Mouse (Mus musculus) heart, embryonic 14.5 days (tissue): Measurements from ENCODE around the gene Gm648. TPM values are rescaled to one million over a fixed set of nuclear protein-coding genes. Genes with fewer than 3 reads are reported as not detected.

ENCODE experiments used
- ATAC-seq: fragments of 200-750 bp; cut with Nextera tagmentation; 2 replicates; pipeline ENCODE4 v1.8.0; 2017; ENCODE audit warnings: low read depth, moderate TSS enrichment; ENCODE audit not compliant: insufficient number of reproducible peaks, insufficient read depth, low FRiP score
- H3K27ac ChIP-seq, 2 experiments: fragments of 200-500 bp in 1 of 2; fragments of 300-500 bp in 1 of 2; sonication (generic) in 1 of 2; replicated peaks in 1 of 2; 2 replicates each; pipeline ENCODE4 v1.5.1; 2012 to 2014; ENCODE audit warnings: low read depth in 2 of 2, low read length in 2 of 2, control low read depth in 1 of 2, mild to moderate bottlenecking in 1 of 2, mixed read lengths in 1 of 2; ENCODE audit not compliant: control insufficient read depth in 1 of 2, insufficient read depth in 1 of 2
- H3K27me3 ChIP-seq: fragments of 300-500 bp; sonication (generic); 2 replicates; pipeline ENCODE4 v1.6.1; 2014; ENCODE audit warnings: mild to moderate bottlenecking, low read length, control low read depth; ENCODE audit not compliant: control insufficient read depth, insufficient read depth
- H3K36me3 ChIP-seq: fragments of 300-500 bp; sonication (generic); 2 replicates; pipeline ENCODE4 v1.6.1; 2014; ENCODE audit warnings: mild to moderate bottlenecking, control low read depth, low read length, mixed read lengths; ENCODE audit not compliant: control insufficient read depth, insufficient read depth
- H3K4me1 ChIP-seq, 2 experiments: fragments of 200-500 bp in 1 of 2; fragments of 300-500 bp in 1 of 2; sonication (generic) in 1 of 2; 2 replicates each; pipeline ENCODE4 v1.6.1; 2012 to 2014; ENCODE audit warnings: low read length in 2 of 2, control low read depth in 1 of 2, mixed read lengths in 1 of 2; ENCODE audit not compliant: control insufficient read depth in 2 of 2, insufficient read depth in 2 of 2
- H3K4me2 ChIP-seq: fragments of 300-500 bp; sonication (generic); 2 replicates; pipeline ENCODE4 v1.6.1; 2014; ENCODE audit warnings: mild to moderate bottlenecking, low read length
- H3K4me3 ChIP-seq, 2 experiments: fragments of 200-500 bp in 1 of 2; fragments of 300-500 bp in 1 of 2; sonication (generic) in 1 of 2; 2 replicates each; pipeline ENCODE4 v1.5.1; 2012 to 2014; ENCODE audit warnings: low read length in 2 of 2, mild to moderate bottlenecking in 2 of 2, control low read depth in 1 of 2, low read depth in 1 of 2, moderate library complexity in 1 of 2; ENCODE audit not compliant: control insufficient read depth in 1 of 2, insufficient read depth in 1 of 2
- H3K9ac ChIP-seq: fragments of 300-500 bp; sonication (generic); 2 replicates; pipeline ENCODE4 v1.6.1; 2014; ENCODE audit warnings: mild to moderate bottlenecking, low read length
- H3K9me3 ChIP-seq: fragments of 300-500 bp; sonication (generic); 2 replicates; pipeline ENCODE4 v1.6.1; 2016; ENCODE audit warnings: low read length, control low read depth; ENCODE audit not compliant: control insufficient read depth
- WGBS: fragments of 180-500 bp; shearing (Covaris S2); extraction: QIAGEN DNeasy Blood & Tissue Kit; methylation state at CpG from one replicate; pipeline ENCODE4 v1.1.7; 2014; 5-methylcytosine and 5-hydroxymethylcytosine counted together
- polyA plus RNA-seq: library from polyadenylated mRNA; unstranded; fragments of >200 nt; fragmentation: Nextera tagmentation; extraction: Ambion mirVana; gene quantifications from 2 replicates; pipeline ENCODE4 v1.2.1, GENCODE M21; 2014

Gm648 gene
- polyA plus RNA-seq, result not detected in 2 replicates

DNA sequence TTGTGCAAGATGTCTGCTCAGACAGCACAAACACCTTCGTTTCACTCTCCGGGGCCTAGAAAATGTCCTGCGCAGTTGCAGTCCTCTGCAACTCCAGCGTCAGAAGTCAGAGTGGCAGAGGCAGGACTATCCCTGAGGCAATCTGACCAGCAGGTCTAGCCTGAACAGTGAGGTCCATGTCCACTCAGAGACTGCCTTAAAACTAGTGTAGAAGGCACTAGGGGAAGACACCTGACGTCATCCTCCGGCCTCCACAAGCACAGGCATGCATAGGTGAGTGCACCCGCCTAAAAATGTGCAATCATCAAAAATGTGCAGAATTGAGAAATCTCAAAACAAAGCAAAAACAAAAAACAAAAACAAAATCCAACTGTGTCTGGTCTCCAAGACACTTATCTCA lies at the start of gene Gm648:
Gene Gm648 (minus strand): TSS at position 101 of the 400 bp plus-strand sequence.
- WGBS, result 75% methylated on average over 7 of the region's 7 CpGs
- H3K4me2 ChIP-seq, result no peak within 1 kb of the TSS
- H3K9me3 ChIP-seq, result no peaks in the 10 kb centered on the region
- no peaks in the 10 kb centered on the region for H3K36me3 ChIP-seq
- H3K4me1 ChIP-seq, result no peaks in the 10 kb centered on the region
- H3K4me3 ChIP-seq, result no peak within 1 kb of the TSS
- no peak within 1 kb of the TSS for H3K9ac ChIP-seq
- H3K27me3 ChIP-seq, result no peaks in the 10 kb centered on the region
- no peak within 1 kb of the TSS for H3K27ac ChIP-seq
- ATAC-seq, result no peak

DNA sequence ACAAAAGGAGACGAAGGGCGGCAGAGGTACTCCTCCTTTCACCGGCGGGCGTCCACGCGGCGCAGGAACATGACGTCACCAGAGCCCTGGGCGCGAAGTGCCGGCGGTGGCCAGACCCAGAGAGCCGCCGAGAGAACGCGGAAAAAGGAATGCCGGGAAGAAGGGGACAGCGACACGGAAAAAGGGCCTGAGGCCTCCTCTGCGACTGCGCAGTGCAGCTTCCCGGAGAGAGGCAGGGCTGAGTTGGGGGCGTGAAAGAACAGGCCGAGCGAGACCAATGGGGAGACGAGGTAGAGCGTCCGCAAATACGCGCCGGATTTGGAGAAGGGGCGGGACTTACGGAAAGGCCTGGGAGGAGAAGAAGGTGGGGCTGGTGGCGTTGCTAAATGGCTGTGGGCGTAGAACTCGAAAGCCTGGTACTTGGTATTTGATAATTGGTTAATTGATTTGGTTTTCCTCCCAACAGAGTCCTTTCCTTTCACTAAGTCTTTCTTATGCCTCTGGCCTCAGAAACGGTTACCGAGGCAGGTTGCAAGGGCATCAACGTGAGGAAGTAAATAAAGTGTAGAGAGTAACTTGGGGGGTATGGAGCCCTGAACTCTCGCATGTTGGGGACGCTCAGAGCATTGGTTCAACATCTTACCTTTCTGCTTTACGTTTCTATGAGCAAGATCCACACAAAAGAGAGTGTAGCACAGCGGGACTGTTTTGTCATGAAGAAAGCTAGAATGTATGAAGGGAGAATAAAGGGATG lies 48.7 kb upstream of the Gm648 start, which contains the start of gene Mmgt1:
Gene Mmgt1 (minus strand): TSS at position 183 of the 754 bp plus-strand sequence.
- H3K4me1 ChIP-seq, result peaks cover 0 to 4% of the 10 kb centered on the region in 2 experiments; a peak in 2 of 4 replicates
- peaks cover 12% of the 10 kb centered on the region; the same call in 1 of the 2 replicates for H3K36me3 ChIP-seq
- no peaks in the 10 kb centered on the region for H3K9me3 ChIP-seq
- WGBS, result 18% methylated on average over 44 of the region's 44 CpGs
- peak within 1 kb of the TSS; percentile 72 to 80 for H3K27ac ChIP-seq
- ATAC-seq, result peak; percentile 98
- H3K9ac ChIP-seq, result peak within 1 kb of the TSS; percentile 88
- H3K4me2 ChIP-seq, result peak within 1 kb of the TSS; percentile 65
- peak within 1 kb of the TSS; percentile 75 to 76 for H3K4me3 ChIP-seq
- H3K27me3 ChIP-seq, result no peaks in the 10 kb centered on the region

DNA sequence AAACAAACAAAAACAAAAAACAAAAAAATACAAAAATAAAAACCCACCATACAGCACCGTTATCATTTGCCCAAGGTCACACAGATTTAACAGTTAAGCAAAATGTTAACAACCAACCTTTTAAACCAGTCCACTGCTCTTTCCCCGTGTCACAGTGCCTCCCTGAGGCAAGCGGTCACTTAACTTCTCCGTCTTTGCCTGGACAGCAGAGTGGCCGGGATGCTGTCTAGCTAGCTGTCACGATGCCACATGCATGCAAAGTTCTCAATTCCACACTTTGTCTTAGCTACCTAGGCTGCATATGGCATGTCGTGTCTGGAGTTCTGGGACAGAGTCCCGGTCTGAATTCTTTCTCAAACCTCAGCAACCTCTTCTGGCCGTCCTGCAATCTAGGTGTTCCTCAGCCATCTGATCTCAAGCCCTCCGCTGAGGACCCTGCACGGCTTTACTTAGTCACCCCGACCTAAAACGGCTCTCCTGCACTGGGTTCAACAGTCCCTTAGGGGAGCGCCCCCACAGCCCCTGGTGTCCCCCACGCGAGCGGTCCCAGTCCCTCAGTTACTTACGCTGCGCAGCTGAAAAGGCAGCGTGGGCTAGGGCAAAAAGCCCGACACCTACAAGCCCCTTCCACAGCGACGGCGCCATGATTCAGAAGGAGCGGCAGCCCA lies 47.9 kb upstream of the Gm648 start:
- peaks cover 12% of the 10 kb centered on the region; the same call in 1 of the 2 replicates for H3K36me3 ChIP-seq
- H3K4me3 ChIP-seq, result peak overlapping the region; percentile 75 to 76
- H3K4me1 ChIP-seq, result peaks cover 0 to 4% of the 10 kb centered on the region in 2 experiments; a peak in 2 of 4 replicates
- peak overlapping the region; percentile 72 to 80 for H3K27ac ChIP-seq
- peak overlapping the region; percentile 64 for H3K4me2 ChIP-seq
- ATAC-seq, result no peak
- WGBS, result 16% methylated on average over 25 of the region's 25 CpGs
- H3K9me3 ChIP-seq, result no peaks in the 10 kb centered on the region
- H3K27me3 ChIP-seq, result no peaks in the 10 kb centered on the region
- H3K9ac ChIP-seq, result peak overlapping the region; percentile 88

DNA sequence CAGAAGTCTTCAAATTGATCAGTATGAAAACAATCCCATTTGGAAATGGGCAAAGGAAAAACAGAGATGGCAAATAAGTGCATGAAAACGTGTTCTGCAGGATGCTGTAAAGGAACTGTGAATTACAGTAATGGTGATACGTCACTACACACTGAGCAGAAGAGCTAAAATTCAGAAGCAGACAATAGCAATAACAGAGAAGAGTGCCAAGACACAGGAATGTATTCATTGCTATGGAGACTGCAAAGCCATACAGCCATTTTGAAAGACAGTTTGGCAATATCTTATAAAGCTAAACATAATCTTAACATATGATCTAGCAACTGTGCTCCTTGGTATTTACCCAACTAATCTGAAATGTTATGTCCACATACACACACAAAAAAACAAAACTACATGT lies 28.8 kb upstream of the Gm648 start:
- Histone ChIP-seq H3K9ac (no peak overlapping the region), H3K4me1 (no peaks in the 10 kb centered on the region), H3K27me3 (no peaks in the 10 kb centered on the region), H3K4me3 (no peak overlapping the region), H3K4me2 (no peak overlapping the region), H3K36me3 (no peaks in the 10 kb centered on the region), H3K9me3 (no peaks in the 10 kb centered on the region), H3K27ac (no peak overlapping the region)
- ATAC-seq, result no peak
- WGBS, result 76% methylated on average over 2 of the region's 2 CpGs

DNA sequence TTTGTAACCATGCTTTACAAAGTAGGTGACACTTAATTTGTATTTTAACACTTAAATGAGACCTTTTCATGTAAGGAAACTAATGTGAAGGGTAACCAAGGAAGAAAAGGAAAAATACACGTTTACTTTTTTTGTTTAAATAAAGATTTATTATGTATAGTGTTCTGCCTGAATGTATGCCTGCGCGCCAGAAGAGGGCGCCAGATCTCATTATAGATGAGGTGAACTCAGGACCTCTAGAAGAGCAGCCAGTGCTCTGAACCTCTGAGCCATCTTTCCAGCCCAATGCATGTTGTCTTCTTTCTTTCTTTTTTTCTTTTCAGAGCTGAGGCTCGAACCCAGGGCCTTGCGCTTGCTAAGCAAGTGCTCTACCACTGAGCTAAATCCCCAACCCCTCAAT lies 23.1 kb upstream of the Gm648 start:
- no peak overlapping the region for H3K4me2 ChIP-seq
- H3K9me3 ChIP-seq, result no peaks in the 10 kb centered on the region
- WGBS, result 14% methylated on average over 6 of the region's 6 CpGs
- H3K4me1 ChIP-seq, result no peaks in the 10 kb centered on the region
- H3K9ac ChIP-seq, result no peak overlapping the region
- H3K27me3 ChIP-seq, result no peaks in the 10 kb centered on the region
- H3K4me3 ChIP-seq, result no peak overlapping the region
- no peaks in the 10 kb centered on the region for H3K36me3 ChIP-seq
- no peak for ATAC-seq
- H3K27ac ChIP-seq, result no peak overlapping the region

DNA sequence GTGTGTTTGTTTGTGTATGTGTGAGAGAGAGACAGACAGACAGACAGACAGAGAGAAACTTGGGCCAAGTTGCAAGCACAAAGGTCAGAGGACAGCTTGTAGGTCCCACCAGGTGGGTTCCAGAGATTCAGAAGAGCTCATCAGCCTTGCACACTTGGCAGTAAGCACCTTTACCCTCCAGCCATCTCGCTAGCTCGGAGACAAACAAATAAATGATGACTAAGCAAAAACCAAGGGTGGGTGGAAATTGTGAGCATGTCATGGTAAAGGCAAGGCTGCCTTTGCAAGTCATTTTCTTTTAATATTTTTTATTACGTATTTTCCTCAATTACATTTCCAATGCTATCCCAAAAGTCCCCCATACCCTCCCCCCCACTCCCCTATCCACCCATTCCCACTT lies 4.2 kb upstream of the Gm648 start:
- no peak overlapping the region for H3K9ac ChIP-seq
- no peak overlapping the region for H3K27ac ChIP-seq
- no peaks in the 10 kb centered on the region for H3K4me1 ChIP-seq
- no peak for ATAC-seq
- H3K36me3 ChIP-seq, result no peaks in the 10 kb centered on the region
- 71% methylated on average over 3 of the region's 3 CpGs for WGBS
- H3K4me2 ChIP-seq, result no peak overlapping the region
- no peaks in the 10 kb centered on the region for H3K9me3 ChIP-seq
- H3K27me3 ChIP-seq, result no peaks in the 10 kb centered on the region
- no peak overlapping the region for H3K4me3 ChIP-seq

DNA sequence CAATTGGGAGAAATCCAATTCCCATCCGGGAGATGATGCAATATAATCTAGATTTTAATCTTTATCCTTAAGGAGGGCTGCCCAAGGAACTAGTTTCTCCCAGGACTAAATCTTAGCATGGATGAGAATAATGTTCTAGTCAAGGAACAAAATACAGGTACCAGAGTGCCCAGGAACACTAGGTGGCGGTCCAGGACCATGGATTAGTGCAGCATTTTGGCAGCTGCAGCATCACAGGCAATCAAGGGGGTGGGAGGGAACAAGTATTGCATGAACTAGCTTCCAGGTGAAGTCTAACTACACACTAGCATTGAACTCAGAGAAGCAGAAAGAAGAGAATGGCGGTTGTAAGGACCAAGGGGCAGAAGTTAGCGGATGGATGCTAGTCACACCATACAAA lies 12.2 kb downstream of the Gm648 start:
- no peak overlapping the region for H3K9ac ChIP-seq
- no peak overlapping the region for H3K4me2 ChIP-seq
- H3K36me3 ChIP-seq, result no peaks in the 10 kb centered on the region
- no peaks in the 10 kb centered on the region for H3K9me3 ChIP-seq
- H3K4me3 ChIP-seq, result no peak overlapping the region
- no peak overlapping the region for H3K27ac ChIP-seq
- no peaks in the 10 kb centered on the region for H3K27me3 ChIP-seq
- 42% methylated on average over 4 of the region's 4 CpGs for WGBS
- no peaks in the 10 kb centered on the region for H3K4me1 ChIP-seq
- ATAC-seq, result no peak
